Mouse (Mus musculus) lung, postnatal 10 days (tissue): ENCODE data around the gene Gm13539.
"Not testable (repeated sequence)": the region's sequence is repeated elsewhere in the genome, so short reads cannot be mapped to it uniquely, and the experiment has no call there.

ENCODE experiments used
- DNase-seq: peaks from one replicate; pipeline ENCODE4 v3.0.0; 2021

The Gm13539 gene

GRCm38 (mm10) chr2:25781957-25782356, at the start of gene Gm13539:
Gene Gm13539 (plus strand): TSS chr2:25782257.
- DNase-seq = no peak

DNA sequence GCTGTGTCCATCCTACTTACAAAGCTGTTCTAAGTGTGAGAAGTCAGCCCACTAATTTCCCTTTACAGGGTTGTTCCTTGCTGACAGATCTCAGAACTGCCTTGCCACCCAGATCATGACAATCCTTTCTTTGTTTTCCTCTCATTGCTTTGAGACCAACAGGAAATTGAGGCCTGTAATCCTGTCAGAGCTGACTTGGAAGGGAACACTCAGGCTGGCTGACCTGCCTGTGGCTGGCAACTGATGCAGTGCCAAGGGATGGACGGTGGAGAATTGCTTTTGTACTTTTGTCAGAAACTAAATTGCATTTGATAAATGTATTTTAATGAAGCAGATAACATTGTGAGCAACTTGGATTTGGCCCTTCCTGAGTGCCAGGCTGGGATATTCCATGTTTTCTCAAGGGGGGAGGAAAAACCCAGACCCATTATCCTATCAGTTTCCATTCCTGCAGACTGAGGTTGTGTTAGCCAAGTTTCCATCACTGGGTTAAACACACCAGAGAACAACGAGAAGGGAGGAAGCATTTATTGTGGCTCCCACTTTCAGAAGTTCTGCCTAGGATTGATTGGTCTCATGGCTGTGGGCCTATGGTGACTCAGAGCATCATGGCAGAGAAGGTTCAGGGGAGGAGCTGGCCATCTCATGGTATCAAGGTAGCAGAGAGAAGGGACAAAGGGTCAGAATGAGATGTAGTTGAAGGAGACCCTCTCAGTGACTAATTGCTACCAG, 48.7 kb upstream of the Gm13539 start:
- no peak for DNase-seq

DNA sequence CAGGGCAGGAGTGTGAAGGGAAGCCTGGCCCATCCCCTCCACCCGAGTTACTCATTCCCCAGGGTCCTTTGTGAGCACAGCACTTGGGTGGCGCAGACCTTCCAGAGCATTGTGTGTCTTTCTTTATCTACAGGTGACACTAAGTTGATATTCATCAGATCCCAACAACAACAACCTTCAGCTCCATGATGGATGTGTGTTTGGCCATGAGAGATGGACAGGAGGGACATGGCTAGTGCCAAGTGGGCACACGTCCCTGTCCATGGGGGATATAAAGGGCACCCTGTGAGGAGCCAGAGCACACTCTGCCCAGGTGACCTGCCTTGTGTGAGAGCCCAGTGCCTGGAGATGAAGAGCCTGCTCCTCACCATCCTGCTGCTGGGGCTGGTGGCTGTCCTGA, 45.3 kb upstream of the Gm13539 start, which contains the start of gene Obp2b:
TSS of gene Obp2b (plus strand) at position 301 of the 400 bp plus-strand sequence.
- not testable (repeated sequence) for DNase-seq

DNA sequence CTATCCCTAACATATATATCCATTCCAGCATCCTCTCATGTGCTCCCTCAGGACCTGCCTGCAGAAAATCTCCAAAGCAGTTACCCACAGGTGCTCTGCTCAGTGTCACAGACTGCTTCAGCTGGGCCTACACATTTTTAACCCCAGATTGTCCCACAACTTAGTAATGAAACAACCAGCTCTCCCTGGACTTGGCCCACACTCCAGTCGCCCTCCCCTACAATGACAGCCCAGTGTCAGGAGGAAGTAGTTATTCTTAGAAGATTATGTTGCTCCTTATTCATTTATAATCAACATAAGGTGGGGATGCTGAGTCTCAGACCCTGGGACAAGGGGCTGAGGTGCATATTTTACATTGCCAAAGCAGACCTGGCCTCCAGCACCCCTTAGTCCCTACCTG, 40.4 kb upstream of the Gm13539 start:
- DNase-seq = no peak

DNA sequence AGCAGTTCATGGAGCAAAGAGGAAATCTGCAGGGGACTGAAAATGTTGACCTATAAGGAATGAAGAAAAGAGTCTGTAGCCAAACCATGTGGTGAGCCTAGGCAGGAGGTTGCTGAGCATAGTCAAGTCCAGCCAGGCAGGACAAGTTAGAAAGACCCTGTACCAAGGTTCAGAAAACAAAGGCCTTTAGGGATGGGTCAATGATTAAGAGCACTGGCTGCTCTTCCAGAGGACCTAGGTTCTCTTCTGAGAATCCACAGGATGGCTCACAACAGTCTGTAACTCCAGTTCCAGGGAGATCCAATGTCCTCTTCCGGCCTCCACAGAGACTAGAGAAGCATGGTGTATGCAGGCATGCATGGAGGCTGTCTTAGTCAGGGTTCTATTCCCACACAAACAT, 27.9 kb upstream of the Gm13539 start:
- no peak for DNase-seq

- DNase-seq = no peak
These were observed 23.9 kb upstream of the Gm13539 start for GRCm38 (mm10) chr2:25758064-25758625.

- no peak for DNase-seq
These were observed 16.8 kb upstream of the Gm13539 start, which contains the start of gene Lcn3 for GRCm38 (mm10) chr2:25765269-25765668. Gene Lcn3 (plus strand): TSS chr2:25765569.

DNA sequence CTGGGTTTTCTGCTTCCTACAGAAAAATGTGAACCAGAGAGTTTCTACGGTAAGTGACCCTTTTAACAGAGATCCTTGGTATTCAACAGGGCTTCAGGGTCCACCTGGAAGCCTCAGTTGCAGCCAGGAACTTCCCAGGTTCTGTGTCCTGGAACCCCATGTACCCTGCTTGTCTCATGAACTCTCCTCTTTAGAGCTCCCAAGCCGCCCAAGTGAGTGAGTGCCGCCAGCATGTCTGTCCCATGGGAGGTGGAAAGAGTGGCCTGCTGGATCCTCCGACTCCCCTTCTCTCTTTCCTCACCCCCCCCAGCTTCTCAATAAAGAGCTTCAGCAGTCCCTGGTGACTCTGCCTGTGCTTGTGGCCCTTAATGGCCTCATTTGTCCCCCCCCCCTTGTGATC, 14.3 kb upstream of the Gm13539 start:
- DNase-seq = no peak

DNA sequence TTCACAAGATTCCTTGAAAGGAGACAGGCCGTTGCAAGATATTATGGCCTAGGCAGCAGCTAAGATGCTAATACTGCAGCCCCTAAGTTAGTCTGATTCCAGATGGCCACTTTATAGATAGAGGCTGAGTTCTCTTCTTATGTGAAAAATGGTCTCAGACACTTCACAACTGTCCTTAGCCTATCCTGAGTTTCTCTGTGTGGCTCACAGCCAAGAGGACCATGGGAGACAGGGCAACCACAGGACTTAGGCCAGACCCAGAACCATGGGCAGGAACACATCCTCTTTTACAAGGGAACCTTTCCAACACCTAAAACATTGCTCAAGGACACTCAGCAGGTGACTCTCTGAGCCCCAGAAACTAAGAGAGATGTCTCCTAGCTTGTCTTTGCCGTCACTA, 8.6 kb upstream of the Gm13539 start:
- no peak for DNase-seq

- no peak for DNase-seq
These were observed 7.4 kb upstream of the Gm13539 start for GRCm38 (mm10) chr2:25774640-25775039.

- no peak for DNase-seq
These were observed 6.1 kb upstream of the Gm13539 start for GRCm38 (mm10) chr2:25775991-25776390.

- DNase-seq = no peak
These were observed 5.3 kb upstream of the Gm13539 start, which contains the start of gene Lcn11 for GRCm38 (mm10) chr2:25776717-25777116. Gene Lcn11 (plus strand): TSS chr2:25777017.

DNA sequence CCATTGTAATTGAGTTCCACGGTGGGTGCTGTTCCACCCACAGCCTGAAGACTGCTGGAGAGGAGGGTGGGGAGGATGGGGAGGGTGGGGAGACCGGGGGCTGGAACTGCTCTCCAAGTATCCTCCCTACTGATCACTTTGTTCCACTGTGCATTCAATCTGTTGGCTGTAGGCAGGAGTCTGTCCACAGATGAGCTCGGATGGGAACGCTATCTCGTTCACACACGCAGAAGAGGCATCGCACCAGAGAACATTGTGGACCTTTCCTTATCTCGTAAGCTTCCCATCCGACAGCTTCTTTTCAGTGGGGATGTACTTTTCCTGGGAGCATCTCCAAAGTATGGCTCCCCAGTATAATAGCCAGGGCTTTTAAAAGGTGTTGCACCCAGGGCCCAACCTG, 3.0 kb upstream of the Gm13539 start:
- DNase-seq = no peak

GRCm38 (mm10) chr2:25780921-25781320, 1.1 kb upstream of the Gm13539 start:
- DNase-seq = no peak

GRCm38 (mm10) chr2:25785573-25786322, 3.7 kb downstream of the Gm13539 start:
- DNase-seq = peak; percentile 23

- no peak for DNase-seq
These were observed 7.0 kb downstream of the Gm13539 start for GRCm38 (mm10) chr2:25789092-25789491.

DNA sequence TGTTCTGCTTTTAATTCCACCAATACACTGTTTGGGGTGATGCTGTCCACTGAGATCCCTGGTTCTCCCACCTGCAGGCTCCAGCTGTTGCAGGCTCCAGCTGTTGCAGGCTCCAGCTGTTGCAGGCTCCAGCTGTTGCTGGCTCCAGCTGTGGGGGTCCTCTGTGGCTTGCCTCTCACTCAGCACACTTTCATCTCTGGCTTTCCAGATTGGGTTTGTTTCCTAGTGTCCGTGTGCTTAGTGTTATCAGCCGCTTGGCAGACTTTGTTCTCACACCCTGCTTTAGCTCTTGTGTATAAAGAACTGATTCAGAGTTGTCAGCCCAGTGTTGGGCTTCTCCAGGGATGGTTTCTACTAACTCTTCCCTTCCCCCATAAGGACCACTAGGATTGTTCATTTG, 15.6 kb downstream of the Gm13539 start:
- no peak for DNase-seq

DNA sequence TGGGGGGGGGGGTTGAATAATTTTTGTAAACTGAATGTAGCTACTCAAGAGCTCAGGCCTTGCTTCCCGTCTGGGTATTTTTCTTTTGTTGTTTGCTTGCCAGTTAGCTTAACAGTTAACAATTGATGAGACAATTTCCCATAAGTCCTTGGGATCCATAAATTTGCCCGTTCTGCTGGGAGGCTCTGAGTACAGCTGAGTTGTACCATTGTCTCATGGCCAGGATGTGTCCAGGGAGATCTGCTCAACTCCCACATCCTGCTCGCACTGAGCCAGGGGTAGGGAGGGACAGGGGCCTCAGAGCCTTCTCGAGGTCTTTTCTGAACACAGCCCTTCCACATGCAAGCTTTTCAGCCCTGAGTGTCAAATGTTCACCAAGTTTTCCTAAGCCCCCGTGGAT, 16.0 kb downstream of the Gm13539 start:
- DNase-seq = no peak

DNA sequence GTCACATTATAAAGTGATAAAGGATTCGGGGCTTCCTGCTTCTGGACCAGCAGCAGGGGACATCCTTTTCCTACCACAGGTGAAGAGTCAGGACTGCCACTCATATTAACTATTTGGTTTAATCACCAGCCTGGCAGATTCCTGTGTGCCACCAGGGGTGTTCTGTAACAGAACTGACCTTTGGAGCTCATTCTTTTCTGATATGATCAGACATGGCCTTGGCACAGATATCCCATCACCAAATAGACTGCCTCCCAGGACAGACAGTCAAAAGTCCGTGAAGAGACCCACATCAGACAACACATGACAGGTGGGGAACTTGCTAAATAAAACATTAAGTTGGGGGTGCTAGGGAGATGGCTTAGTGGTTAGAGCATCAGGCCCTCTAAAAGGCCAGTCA, 29.7 kb downstream of the Gm13539 start:
- DNase-seq = no peak

DNA sequence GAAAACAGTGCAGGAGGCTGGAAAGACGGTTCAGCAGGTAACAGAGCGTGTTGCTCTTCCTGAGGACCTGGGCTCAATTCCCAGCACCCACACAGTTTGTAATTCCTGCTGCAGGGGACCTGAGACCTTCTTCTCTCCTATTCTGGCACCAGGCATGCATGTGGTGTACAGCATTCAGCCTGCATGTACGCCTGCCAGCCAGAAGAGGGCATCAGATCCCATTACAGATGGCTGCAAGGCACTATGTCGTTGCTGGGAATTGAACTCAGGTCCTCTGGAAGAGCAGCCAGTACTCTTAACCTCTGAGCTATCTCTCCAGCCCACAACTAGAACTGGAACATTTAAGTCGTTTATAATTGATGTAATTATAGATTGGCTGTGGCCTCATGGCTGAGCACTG, 31.3 kb downstream of the Gm13539 start:
- DNase-seq = no peak

DNA sequence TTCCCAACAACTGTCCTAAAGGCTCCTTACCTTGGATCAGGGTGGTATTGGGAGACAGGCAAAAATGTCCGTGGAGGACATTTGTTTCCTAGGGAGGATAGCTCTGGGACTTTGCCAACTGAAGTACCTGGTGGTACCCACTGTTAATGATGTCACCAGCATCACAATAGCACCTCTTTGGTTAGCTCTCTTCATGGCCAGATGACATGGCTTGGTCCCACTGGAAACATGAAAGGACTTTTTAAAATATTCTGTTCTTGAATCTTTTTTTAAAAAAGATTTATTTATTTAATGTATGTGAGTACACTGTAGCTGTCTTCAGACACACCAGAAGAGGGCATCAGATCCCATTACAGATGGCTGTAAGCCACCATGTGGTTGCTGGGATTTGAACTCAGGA, 33.7 kb downstream of the Gm13539 start, which contains the start of gene Glt6d1:
TSS of gene Glt6d1 (minus strand) at position 101 of the 400 bp plus-strand sequence.
- not testable (repeated sequence) for DNase-seq

- peak; percentile 21 for DNase-seq
These were observed 40.7 kb downstream of the Gm13539 start, which contains the start of gene Lcn9 for GRCm38 (mm10) chr2:25822806-25823205. Gene Lcn9 (plus strand): TSS chr2:25823153.

DNA sequence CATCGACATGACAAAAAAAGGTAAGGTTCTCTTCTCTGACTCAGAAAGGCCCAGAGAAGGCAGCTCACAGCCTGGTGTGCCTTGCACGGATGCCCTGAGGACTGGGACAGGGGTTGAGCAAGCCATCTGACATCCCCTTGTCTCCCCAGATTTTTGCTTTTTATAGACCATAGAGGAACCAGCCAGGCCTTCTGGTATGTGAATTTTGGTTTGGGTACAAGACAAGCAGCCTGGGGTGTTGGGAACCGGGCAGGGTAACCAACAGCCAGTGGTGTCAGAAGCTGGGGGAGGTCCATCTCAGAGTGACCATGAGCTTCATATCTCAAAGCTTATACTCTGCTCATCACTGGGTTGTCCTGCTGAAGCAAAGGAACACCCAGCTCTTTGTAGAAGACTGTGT, 42.7 kb downstream of the Gm13539 start:
- DNase-seq = no peak
